Mouse (Mus musculus): Measurements from ENCODE around the gene Tada3.
A peak's percentile ranks its signal among the peaks of the same experiment; 100 is the strongest.

Gene Tada3

DNA sequence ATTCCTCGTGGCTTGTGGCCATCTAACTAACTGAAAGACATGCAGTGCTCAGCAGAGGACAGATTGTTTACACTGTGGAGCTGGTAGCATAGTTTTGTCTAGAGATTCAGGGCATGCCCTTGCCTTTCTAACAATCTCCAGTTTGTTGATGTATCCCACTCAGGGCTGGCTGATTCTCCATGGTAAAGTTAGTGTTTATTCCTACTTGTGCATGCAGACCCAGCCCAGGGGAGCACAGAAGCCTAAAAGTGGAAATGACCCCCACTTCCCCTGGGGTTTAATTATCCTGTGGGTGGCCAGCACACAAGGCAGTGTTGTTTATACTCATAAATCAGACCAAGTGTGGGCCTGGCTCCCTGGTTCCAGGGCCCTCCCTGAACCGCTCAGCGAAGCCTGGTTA, 8.3 kb upstream of the Tada3 start:
- no peak for DNase-seq (ENCODE audit: low spot score)

DNA sequence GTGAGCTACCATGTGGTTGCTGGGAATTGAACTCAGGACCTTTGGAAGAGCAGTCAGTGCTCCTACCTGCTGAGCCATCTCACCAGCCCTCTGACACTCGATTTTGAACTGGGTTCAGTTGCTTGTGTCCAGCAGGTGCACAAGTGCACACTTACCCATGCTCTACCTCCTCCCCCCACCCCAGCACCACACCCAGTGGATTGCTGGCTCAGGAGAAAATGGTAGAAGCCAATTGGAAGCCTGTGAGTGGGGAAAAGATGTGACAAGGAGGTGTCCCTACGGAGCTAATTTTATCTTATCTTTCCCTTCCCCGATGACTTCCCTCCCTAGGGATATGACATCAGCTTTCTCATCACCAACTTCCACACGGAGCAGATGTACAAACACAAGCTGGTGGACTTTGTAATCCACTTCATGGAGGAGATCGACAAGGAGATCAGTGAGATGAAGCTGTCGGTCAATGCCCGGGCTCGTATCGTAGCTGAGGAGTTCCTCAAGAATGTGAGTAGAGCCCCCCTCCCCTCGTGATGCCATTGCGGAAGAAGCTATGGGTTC, 7.6 kb upstream of the Tada3 start:
- DNase-seq (ENCODE audit: low spot score): no peak

DNA sequence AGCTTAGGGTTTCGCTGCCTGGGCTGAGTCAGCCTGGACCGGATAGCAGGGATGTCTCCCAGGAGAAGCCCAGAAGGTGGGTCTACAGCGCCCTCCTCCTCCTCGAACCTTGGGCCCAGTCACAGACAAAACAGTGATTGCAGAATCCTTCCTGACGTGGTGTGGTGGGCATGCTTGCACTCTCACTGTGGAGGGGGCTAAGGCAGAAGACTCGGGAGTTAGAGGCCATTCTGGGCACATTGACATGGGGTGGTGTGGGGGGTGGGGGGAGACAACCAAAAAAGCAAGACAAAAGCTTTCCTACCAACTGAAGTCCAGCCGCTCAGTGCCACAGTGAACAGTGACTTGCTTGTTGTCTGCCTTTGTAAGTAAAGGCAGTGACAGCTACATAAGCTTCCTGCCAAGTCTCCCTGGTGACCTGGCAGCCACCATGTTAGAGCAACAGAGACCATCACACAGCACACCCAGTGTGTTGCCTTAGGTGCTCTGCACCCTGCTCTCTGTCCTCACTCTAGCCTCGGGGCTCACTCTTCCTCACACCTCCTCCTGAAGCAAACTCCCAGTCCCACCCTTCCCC, 6.8 kb upstream of the Tada3 start:
- no peak for DNase-seq (ENCODE audit: low spot score)

DNA sequence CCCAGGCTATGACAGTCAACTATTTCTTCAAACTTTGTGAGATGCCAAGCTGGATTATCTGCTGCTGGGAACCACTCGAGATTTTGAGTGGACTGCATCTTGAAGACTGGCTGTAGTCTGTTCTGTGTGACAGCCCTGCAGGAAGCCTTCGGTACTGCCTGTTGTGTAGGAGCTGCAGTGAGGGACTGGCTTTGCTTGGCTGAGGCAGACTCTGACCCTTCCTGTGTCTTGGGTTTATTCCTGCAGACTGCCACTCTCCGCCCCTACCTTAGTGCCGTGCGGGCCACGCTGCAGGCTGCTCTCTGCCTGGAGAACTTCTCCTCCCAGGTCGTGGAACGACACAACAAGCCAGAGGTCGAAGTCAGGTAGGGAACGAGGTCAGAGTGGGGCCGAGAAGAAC, 2.8 kb upstream of the Tada3 start:
- no peak for DNase-seq (ENCODE audit: low spot score)

DNA sequence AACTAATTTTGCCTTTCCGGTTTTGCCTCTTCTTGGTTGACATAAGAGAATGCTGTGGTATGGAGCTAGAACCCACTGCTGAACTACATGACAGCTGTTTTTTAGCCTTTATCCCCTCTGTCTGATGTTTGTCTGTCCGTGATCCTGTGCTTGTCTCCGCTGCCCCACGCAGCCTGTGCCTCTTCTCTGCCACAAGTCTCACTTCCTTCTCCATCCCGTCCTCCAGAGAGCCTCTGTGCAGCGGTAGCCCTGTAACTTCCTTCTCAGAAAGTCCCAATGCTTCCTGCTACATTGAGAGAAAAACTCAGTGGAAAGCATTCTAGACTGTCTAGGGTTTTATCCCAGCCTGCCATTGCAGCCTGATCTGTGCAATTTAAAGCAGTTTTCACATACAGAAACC, 1.6 kb upstream of the Tada3 start:
- DNase-seq (ENCODE audit: low spot score): no peak

DNA sequence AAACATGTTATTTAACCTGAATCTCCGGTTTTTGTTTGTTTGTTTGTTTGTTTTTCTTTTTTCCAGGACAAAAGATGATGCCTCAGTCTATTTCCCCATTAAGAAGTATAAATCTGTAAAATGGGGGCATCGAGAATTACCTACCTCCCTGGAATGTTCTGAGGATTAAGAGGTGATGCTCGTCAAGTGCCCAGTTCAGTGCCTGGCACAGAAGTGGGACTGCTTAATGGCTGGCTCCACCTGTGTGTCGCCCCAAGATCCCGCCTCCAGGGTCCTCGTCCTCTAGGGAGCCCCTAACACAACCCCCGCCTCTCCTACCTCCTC, 549 bp downstream of the Tada3 start:
- no peak for DNase-seq (ENCODE audit: low spot score)

DNA sequence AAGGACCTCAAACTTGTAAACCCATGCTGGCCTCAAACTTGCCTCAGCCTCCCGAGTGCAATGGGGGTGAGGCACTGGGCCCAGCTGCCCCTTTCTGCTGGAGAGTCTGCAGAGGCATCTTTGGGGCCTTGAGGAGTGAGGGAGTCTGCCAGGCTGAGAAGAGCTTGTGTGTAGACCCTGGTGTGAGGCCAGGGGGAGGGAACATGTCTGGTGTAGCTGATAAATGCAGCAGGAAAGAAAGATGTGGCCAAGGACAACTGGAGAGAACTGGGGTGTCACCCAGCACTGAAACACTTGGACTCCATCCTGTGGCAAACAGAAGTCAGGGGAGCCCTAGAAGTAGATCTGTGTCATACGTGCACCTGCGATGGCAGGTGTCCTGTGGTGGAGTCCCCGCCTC, 4.2 kb downstream of the Tada3 start:
- no peak for DNase-seq (ENCODE audit: low spot score)

DNA sequence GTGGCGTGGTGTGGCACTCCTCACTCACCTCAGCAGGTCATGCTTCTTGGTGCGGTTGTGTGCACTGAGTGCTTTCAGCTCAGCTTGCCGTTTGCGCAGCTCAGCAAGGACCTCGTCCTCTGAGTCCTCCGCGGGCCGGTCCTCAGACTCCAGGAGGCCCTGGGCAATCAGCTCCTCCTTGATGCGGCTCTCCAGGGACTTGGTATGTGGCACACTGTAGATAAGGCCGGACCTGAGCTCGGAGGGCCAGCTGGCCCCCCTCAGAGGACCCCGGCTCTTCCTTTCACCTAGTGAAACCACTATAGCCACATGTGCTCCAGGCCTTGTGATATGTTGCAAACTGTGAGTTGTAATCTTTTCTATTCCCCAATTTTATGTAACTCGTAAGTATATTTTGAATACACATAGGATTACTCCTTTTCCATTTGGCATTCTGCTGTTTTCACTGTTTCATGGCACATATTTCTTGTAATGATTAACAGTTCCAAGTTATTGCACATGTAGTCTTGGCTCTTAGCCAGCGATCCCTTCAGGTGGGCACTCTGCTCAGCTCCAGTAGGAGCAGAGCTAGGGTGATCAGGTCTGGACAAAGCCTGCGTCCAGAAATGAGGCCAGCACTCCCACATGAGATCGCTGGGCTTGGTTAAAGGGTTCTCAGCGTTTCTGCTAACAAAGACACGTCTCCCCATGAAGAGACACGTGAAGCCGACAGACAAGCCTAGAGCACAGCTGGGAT, 7.3 kb downstream of the Tada3 start:
- no peak for DNase-seq (ENCODE audit: low spot score)

DNA sequence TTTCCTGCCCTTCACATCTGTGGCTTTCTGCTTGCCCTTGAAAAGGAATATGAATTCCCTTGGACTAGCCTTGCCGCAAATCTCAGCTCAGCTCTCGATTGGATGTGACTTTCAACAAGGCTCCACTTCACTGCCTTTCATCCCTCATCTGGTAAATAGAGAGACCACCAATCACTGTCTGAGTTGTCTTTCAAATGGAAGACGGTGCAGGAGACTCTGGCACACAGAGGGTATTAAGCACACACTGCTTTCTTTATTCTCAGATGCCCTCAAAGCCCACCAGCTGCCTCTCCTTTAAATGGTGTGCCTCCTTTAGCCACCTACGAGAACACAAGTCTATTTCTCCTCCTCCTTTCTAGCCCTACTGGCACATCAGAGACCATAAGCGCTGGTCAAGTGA, 9.1 kb downstream of the Tada3 start:
- DNase-seq (ENCODE audit: low spot score): no peak

DNA sequence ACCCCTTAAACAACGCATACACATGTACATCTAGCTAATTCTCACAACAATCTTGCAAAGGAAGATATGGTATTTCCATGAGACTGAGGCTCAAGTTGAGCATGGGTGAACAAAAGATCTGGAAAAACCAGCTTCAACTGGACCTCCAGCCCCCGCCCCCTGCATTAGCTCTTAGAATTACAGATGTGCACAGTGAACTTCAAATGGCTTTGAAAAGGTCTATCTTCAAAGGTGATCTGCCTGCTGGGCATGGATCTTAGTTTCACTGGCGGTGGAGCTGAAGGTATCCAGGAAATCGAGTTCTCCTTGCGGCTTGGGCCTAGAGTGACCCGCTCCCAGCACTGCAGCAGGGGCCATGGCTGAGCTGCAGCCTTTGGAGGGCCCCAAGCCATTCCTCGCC, 9.6 kb downstream of the Tada3 start:
- no peak for DNase-seq (ENCODE audit: low spot score)

DNA sequence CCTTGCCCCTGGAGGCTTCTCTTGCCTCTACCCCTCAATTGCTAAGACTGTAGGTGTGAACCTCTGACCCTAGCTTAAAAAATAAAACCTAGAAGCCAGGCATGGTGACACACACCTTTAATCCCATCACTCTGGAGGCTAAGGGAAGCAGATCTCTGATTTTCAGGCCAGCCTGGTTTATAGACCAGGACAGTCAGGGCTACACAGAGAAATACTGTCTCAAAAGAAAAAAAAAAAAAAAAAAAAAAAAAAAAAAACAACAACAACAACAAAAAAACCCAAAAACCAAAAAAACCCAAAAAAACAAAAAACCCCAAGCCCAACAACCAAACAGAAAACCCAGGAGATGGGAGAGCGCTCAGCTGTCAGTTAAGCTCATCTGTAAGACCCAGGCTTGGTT, 10.1 kb downstream of the Tada3 start:
- no peak for DNase-seq (ENCODE audit: low spot score)

DNA sequence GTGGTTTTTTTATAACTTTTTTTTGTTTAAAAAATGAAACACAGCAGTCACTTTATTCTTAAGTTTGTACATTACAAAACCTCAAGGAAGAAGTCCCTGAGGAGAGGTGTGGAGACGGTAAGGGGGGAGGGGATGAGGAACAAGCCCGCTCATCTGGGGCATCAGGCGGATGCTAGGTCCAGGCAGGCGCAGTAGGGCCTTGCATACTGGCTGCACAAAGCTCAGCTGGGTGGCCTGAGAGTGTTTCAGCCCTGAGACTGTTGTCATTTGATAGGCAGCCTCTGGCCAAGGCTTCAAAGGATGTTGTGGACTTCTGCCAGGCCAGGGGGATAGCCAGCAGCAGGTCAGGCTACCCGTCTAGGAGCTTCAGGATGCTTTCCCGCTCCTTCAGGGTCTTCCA, 11.0 kb downstream of the Tada3 start:
- DNase-seq (ENCODE audit: low spot score): no peak

DNA sequence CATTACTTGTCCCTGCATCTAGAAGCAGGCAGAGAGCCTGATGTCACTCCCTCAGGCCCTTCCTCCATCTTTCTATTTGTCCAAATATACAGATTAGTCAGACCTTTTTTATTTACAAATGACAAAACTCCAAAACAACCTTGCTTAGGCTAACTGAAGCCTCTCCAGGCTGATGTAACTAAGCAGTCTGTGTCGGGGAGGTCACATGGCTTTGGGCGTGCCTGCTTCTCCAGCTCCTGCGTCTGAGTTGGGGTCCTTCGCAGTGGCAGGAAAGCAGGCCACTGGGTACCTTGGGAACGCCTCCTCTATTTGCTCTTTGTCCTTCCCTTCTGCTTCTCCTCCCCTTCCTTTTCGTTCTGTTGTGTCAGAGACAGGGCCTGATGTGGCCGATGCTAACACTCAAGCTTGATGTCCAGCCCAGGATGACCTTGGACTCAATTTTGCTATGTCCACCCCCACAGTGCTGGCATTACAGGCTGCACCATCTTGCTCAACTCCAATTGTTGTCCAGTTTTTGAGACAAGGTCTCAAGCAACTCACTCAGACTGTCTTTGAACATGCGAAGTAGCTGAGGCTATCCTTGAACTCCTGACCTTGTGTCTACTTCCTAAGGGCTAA, 13.1 kb downstream of the Tada3 start:
- DNase-seq (ENCODE audit: low spot score): no peak

DNA sequence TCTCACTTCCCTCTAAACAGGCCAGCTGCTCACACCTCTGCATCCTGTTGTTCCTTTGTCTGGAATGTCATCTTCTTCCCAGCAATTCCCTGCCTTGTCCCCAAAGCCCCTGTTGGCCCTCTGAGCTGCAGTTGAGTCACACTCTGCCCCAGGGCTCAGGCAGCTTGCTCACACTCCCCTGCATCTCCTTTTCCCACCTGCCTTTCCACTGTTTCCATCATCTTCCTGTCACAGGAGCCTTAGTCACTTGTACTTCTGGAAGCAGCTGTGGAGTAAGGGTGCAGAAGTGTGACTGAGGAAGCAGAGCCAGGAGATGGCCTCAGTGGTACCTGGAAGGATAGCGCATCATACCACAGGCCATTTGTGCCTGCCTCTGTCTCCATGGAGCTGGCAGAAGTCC, 15.4 kb downstream of the Tada3 start:
- no peak for DNase-seq (ENCODE audit: low spot score)

DNA sequence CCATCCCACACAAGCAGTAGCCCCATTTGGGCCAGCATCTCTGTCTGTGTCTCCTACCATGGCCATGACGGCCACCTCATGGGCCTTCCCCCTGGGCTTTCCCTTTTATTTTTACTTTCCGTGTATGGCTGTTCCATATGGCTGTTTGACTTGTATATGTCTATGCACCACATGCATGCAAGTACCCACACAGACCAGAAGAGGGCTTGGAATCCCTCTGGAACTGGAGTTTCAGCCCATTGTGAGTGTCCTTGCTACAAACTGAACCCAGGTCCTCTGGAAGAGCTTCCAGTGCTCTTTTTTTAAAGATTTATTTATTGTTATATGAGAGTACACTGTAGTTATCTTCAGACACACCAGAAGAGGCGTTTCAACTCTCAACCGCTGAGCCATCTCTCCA, 16.2 kb downstream of the Tada3 start:
- DNase-seq (ENCODE audit: low spot score): no peak

DNA sequence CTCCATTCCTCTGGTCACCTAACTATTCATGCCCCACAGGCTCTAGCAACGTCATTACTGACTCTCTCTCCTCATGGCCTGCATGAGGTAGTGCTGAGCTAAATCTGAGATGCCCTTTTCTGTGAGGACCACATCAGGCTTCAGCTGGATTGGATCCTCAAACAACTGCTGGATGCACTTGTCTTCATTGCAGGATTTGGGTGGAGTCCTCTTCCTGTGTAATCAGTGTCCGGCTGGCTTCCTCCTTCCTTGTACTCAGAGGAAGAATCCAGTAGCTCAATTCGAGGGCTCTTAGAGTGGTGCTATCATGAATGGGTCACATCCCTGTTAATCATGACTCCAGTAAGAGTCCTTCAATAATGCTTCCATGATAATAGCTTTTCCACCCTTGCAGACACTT, 24.0 kb downstream of the Tada3 start:
- DNase-seq (ENCODE audit: low spot score): no peak

DNA sequence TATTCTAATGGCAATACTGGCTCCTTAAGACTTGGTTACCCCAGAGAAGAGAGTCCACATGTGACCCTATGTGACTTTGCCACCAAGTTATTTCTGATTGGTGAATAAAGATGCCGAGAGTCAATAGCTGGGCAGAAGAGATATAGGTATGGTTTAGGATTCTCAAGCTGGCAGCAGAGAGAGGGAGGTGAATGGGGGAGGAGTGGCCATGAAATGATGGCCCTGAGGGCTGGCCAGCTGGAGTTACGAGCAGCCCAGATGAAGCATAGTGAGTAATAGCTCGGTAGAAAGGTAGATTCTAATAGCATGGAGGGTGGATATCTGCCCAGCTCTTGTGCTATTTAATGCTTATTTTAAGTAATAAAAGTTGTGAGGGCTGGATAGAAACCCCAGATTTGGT, 24.9 kb downstream of the Tada3 start:
- no peak for DNase-seq (ENCODE audit: low spot score)

DNA sequence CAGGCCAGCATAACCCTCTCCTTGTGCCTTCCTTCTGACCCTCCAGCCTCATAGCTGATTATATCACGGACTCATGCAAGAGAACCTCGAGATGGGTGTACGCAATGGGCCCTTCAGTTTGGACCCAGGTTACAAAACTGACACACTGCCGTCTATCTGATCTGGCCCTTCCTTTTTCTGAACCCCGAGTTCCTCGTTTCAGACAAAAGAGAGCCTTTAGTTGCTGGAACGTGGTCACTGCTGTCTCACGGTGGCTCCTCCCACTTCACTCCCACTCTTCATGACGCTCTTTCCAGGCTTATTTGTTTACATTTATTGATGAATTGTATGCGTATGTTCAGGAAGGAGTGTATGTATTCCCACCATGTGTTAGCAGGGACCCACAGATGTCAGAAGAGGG, 26.0 kb downstream of the Tada3 start:
- no peak for DNase-seq (ENCODE audit: low spot score)

DNA sequence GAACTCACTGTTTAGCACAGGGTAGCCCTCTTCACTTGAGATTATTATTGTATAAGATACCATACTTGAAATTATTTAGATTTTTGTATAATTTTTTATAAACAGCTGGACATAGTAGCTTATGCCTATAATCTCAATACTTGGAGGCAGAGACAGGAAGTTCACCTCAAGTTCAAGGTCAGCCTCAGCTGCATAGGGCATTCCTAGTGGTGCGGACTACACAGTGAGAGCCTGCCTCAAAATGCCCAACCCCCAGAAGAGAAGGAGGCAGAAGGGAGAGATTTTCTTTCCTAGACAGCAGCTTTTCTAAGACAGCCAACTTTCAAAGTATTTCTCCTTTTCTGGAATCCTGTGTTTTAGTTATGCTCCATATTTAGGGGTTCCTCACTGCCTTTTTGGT, 26.5 kb downstream of the Tada3 start:
- DNase-seq (ENCODE audit: low spot score): no peak

DNA sequence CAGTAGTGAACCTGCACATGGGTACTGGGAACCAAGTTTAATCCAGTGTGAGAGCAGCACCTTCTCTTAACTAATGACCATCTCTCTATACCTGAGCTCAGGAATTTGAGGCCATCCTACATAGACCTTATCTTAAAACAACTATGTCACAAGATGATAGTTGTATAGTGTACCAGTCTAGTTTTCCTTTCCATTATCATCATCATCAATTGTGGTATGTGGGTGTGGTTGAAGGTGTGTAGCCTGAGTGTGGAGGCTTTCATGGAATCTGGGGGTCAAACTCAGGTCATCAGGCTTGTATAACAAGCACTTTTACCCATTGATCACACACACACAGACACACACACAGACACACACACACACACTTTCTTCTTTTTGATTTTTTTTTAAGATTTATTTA, 27.1 kb downstream of the Tada3 start:
- no peak for DNase-seq (ENCODE audit: low spot score)

DNA sequence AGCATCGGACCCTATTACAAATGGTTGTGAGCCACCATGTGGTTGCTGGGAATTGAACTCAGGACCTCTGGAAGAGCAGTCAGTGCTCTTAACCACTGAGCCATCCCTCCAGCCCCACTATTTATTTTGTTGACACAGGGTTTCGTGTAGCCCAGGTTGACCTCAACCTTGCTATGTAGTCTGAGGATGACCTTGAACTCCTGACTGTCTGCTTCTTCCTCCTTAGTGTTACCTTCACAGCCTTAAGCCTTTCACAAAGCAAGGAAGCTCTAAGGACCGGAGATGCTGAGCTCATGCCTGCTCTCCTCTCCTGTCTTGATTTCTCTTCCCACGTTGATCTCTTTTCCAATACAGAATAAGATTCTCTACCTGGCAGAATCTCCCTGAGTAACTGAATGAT, 30.8 kb downstream of the Tada3 start:
- DNase-seq (ENCODE audit: low spot score): no peak

DNA sequence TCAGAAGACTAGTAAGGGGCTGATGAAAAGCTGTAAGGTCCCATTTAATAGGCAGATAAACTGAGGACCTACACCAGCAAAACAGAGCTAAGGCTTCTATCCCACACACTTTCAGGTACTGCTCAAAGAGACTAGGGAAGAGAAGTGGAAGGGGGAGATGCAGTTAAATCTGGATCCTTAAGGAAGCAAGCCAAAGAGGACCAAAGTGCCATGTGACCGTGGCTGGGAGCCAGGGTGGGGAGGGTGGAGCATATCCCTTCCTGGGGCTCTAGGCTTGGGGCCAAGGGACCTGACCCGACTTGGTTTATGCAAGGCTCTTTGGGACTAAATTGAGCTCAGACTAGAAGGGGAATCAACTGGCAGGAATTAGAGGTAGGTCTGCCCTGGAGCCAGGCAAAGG, 33.4 kb downstream of the Tada3 start:
- DNase-seq (ENCODE audit: low spot score): no peak

DNA sequence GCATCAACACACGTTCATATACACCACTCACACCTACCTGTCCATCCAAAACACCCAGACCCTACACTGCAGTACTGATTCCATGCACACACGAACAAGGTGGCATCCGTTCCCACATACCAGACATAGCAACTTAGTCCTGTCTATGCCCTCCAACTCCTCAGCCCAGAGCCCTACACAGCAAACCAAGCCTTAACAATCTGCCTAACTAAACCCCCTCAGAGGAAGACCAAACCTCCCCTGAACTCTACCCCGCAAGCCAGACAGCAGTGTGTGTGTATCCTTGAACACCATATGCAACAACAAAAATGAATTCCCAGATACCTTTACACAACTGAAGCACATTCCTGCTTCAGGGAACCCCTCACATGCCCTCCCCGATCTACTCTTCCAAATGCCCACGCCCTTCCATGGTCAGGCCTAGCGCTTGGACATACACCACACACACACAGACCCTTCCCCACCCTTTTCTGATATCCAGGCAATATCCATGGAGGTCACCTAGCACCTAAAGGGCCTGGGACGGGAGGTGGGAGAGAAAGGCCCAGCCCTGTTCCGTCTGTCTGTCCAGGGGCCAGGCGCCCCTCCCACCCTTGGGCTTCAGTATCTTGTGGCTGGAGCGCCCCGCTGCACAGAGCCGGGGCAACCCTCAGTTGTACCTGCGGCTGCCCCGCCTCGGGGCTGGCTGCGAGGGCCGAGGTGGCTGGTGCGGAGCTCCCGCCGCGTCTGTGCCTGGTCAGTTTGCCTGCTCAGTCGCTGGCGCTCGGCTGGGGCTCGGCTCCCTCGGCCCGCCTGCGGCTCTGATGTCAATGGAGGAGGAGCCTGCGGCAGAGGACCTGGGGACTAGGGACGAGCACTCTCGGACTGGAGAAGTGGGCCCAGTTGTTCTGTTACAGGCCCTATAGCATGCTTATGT, 34.2 kb downstream of the Tada3 start, which contains the start of gene Camk1:
TSS of gene Camk1 (minus strand) at position 808 of the 916 bp plus-strand sequence.
- peak; percentile 34 for DNase-seq (ENCODE audit: low spot score)

All from urinary bladder, postnatal 10 days (tissue).